Mouse (Mus musculus): ENCODE measurements around the gene Tfap2b.

- no peak for TF ChIP-seq CTCF (IDR thresholded peaks at IDR 0.05; ENCODE audit: borderline replicate concordance, control insufficient read depth, extremely low read depth, insufficient read depth, low read length, poor library complexity)
- TF ChIP-seq POLR2A (IDR thresholded peaks at IDR 0.05; ENCODE audit: control insufficient read depth, extremely low read depth, insufficient read depth, low read length, poor library complexity): no peak
Observed at GRCm38 (mm10) chr1:19226699-19227098, 18.0 kb downstream of the Tfap2b start.

Data from thymus, adult 2 months (tissue).